Mouse (Mus musculus): Measurements from ENCODE around the gene Ksr1. TPM values are rescaled to one million over a fixed set of nuclear protein-coding genes. Genes with fewer than 3 reads are reported as not detected.

Gene Ksr1
- total RNA-seq (2022) = 1 to 10 TPM; 5.9 to 8.2 (median 6.5) TPM

GRCm38 (mm10) chr11:79146331-79146767 lies at the start of gene Ksr1:
Gene Ksr1 (minus strand): TSS chr11:79146407.
- DNase-seq (ENCODE audit: low spot score) = peak; percentile 97

GRCm38 (mm10) chr11:79192176-79192575 lies 46.0 kb upstream of the Ksr1 start:
- DNase-seq (ENCODE audit: low spot score) = no peak

GRCm38 (mm10) chr11:79191214-79191613 lies 45.0 kb upstream of the Ksr1 start:
- no peak for DNase-seq (ENCODE audit: low spot score)

- DNase-seq (ENCODE audit: low spot score) = no peak
Observed at GRCm38 (mm10) chr11:79190257-79190656, 44.0 kb upstream of the Ksr1 start.

- peak; percentile 52 for DNase-seq (ENCODE audit: low spot score)
Observed at GRCm38 (mm10) chr11:79188176-79188575, 42.0 kb upstream of the Ksr1 start.

DNA sequence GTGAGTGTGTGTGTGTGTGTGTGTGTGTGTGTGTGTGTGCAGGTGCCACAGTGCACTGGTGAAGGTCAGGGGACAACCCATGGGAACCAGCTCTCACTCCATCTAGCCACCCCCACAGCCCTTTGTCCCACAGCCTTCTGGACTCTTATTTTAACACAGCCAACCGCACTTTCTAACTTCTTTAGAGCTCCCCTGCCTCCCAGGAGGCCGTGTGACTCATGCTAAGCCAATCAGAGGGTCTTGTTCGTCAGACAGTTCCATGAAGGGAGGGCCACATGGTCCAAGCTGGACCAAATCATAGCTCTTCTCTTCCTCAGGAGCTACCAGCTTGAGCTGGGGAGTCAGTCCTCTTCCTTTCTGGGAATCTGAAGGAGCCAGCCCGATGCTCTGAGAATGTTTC lies 41.1 kb upstream of the Ksr1 start:
- DNase-seq (ENCODE audit: low spot score) = no peak

- DNase-seq (ENCODE audit: low spot score) = no peak
Observed at GRCm38 (mm10) chr11:79185683-79186082, 39.5 kb upstream of the Ksr1 start.

DNA sequence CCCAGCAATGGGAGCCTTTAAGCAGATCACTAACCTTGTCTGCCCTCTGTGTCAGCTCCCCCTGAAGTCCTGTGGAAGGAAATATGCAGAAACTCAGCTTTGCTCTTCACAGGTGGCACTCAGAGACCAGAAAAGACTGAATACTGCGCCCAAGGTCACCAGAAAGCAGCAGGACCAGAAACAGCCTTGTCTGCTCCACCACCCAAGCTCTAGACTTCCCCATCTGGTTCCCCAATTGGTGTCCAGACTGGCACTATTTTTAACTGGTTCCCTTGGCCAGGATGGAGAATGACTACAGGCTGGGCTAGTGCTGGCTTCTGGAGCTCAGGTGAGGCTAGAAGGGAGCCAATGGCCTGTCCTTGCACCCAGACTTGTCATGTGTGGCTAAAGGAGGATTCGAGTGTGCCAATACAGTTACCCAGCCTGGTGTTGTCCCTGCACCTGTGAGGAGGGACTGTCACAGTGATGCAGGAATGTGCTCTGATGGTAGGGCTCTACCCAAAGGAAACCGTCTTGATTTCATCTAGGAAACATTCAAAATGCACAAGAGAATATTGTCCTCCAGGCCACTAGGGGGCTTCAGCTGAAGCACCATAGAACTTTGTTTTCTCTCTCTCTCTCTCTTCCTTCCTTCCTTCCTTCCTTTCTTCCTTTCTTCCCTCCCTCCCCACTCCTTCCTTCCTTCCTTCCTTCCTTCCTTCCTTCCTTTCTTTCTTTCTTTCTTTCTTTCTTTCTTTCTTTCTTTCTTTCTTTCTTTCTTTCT lies 38.1 kb upstream of the Ksr1 start:
- DNase-seq (ENCODE audit: low spot score) = no peak

DNA sequence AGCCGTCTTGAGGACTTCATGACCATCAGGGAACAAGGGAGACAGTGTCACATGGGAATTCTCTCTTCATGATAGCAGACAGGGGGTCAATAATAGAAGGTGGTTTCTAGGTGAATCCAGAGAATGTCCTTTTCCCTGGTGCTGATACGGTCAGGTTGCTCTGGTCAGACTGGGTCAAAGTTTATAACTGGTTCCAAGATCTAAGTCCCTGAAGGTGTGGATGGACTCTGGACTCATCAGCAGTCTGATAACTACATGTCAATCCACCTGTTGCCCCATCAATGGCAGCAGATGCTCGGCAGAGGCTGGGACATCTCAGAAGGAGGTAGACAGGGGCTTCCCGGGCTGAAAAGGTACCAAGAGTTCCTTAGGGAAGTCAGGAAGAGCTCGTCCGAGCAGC lies 37.2 kb upstream of the Ksr1 start:
- no peak for DNase-seq (ENCODE audit: low spot score)

- peak; percentile 45 for DNase-seq (ENCODE audit: low spot score)
Observed at GRCm38 (mm10) chr11:79182881-79183280, 36.7 kb upstream of the Ksr1 start.

DNA sequence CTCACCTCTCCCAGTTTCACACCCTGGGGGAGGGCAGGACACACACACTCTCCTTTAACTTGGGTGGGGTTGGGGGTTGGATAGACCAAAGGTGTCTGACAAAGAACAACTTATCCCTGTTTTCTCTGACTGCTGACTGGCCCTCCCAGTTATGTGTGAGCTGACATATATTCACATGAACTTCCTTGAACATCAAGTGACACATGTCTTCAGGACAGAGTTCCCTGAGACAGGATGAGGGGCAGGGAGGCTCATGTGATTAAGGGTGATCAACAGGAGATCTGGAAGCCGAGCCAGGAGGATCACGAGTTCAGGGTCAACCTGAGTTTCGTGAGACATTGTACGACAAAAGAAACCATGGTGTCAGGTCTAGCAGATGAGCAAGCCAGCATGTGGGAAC lies 35.7 kb upstream of the Ksr1 start:
- no peak for DNase-seq (ENCODE audit: low spot score)

GRCm38 (mm10) chr11:79176687-79177086 lies 30.5 kb upstream of the Ksr1 start:
- no peak for DNase-seq (ENCODE audit: low spot score)

DNA sequence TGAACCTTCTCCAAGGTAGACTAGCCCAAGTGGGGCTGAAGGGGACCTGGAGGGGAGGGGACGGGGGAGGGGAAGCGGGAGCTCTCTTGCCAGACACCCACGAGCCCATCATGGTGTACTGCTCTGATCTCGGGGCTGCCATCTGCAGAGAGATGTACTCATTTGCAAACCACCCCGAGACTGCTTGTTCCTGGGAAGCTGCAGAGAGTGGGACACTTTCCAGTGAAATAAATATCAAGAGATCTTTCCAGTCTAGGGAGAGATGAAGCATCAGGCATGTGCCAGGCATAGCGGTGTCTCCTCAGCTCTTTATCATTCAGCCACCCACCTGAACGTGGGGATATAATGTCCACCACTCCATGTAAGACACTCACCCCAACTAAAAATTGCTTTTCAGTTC lies 25.8 kb upstream of the Ksr1 start:
- no peak for DNase-seq (ENCODE audit: low spot score)

DNA sequence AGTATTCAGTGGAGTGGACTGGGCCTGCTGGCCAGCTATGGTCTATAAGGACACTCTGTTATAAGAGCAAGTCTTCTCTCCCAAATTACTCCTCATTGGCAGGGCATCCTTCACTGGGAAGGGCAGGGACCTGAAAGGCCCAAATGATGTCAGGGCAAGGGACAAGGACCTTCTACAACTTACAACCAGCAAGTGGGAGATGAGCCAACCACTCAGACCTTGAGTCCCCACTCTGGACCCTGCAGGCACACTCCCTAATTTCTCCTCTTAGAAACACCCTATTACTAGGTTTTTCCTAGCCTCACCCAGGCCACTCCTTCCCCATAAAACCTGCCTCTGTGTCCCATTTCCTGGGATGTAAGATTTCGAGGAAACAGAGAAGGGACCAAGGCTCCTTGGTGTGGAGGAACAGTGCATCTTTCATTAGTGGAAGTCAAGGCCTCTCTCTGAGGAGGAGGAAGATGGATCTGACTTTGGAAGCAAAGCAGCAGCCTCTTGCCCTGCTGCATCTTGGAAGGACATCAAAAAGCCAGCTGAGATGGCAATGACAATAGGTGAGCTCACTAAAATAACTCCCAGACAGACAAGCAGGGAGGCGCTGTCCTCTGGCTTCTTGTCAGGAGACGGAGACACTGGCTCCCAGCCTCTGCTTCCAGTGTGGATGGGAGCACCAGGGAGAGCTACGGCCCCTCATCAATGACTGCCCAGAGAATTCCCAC lies 20.5 kb upstream of the Ksr1 start:
- DNase-seq (ENCODE audit: low spot score) = no peak

- no peak for DNase-seq (ENCODE audit: low spot score)
Observed at GRCm38 (mm10) chr11:79161077-79161758, 15.0 kb upstream of the Ksr1 start.

DNA sequence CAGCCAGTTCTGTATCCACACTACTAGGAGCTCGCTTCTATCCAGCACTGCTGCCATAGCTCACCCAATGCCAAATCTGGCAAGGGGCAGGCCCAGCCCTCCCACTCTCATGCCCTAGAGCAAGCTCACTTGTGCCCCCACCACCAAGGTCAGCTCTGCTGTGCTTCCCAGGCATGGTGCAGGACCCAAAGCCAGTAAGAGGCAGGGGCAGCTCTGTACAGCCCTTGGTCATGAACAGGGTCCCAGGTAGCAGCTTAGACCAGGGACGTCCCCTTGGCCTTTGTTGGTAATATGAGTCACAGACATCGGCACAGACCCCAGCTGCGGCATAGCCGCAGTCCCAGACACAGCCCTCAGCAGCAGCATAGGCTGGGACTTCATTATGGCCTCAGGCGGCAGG lies 13.9 kb upstream of the Ksr1 start:
- DNase-seq (ENCODE audit: low spot score) = no peak

GRCm38 (mm10) chr11:79157729-79158128 lies 11.5 kb upstream of the Ksr1 start:
- DNase-seq (ENCODE audit: low spot score) = no peak

DNA sequence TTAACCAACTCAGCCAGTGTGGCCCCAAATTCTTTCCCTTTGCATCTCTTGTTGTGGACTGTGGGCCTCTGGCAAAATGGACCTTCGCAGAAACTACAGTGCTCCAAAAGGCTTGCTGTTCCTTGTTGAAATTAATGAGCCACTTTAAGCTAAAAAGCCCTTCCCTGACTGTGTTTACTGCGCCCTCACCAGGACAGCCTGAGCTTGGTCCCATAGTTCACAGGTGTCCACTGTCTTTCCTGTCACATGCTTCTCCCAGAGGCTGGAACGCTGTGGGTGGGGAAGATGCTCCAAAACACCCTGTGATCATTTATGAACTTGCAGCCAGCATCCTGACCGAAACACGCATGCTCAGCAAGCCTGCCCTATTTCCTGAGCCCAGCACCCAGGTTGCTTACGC lies 9.1 kb upstream of the Ksr1 start:
- DNase-seq (ENCODE audit: low spot score) = no peak

DNA sequence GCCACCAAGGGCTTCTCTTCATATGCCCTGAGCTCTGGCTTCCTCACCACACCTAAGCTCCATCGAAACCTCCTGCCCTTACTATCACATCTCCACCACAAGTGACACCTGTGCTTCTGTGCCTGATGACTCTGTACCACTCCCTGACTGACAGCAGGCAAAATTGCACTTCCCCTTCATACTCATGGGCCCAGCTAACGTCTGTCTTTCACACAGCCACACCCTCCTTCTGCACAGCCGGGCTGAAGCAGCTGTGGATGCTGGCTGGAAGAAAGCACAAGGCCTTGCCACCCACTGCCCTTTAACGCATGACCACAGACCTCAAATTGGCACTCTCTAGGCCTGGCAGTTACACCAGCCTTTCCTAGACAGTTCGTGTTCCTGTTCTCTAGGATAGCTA lies 6.5 kb upstream of the Ksr1 start:
- no peak for DNase-seq (ENCODE audit: low spot score)

DNA sequence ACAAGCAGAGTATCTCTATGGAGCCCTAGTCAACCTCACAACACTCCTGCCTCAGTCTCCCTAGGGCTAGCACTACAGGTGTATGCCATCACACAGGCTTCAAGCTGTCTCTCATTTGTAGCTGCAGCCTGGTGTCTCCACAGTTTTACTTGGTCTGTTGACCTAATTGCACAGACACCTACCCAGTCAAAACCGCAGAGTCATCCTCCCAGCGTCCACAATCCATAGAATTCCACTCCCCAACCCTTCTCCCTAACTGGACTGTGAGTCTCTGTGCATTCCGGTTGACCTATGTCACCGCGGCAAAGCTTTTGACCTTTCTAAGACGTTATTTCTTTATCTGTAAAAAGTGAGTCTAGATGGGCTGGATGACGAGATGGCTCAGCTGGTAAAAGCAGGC lies 5.7 kb upstream of the Ksr1 start:
- no peak for DNase-seq (ENCODE audit: low spot score)

DNA sequence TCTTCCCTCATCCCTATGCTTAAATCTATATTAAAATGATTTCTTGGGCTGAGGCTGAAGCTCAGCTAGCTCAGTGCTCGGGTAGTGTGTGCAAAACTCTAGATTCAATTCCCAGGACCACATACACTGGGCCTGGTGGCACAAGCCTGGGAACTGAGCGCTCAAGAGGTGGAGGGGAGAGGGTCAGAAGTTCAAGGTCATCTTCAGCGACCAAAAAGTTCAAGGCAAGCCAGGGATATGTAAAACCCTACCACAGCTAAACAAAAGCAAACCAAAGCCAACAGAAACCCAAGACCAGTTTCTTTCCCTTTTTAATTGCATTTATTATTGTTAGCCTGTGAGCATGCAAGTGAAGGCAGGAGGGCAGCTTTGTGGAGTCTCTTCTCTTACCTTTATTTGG lies 4.1 kb upstream of the Ksr1 start:
- no peak for DNase-seq (ENCODE audit: low spot score)

GRCm38 (mm10) chr11:79149295-79149694 lies 3.1 kb upstream of the Ksr1 start:
- no peak for DNase-seq (ENCODE audit: low spot score)

GRCm38 (mm10) chr11:79148783-79149182 lies 2.6 kb upstream of the Ksr1 start:
- no peak for DNase-seq (ENCODE audit: low spot score)
